Mouse (Mus musculus): ENCODE measurements around the gene Fryl.

GRCm38 (mm10) chr5:73264122-73264521 lies 7.7 kb upstream of the Fryl start:
- no peak for TF ChIP-seq CTCF (IDR thresholded peaks at IDR 0.05; ENCODE audit: low read depth)
- no peak for TF ChIP-seq EP300 (optimal IDR thresholded peaks at IDR 0.05)
